Comparison of ENCODE assay signal across 21 mouse cellular contexts in genomic region chr10:75430147-75430537, GRCm38 (mm10). TPM values are rescaled to one million over a fixed set of nuclear protein-coding genes. Genes with fewer than 3 reads are reported as not detected.
DNase-seq lines count a peak whose midpoint lies in the region; ATAC-seq and TF ChIP-seq lines count a peak whose summit lies in the region.
"Had no signal": no experiment of that assay in that cellular context is flagged by ENCODE, and none has a peak within 500 bp of the region (broad histone marks: within the 10 kb centered on the region; RNA-seq: fewer than 3 reads in every experiment).

No protein-coding gene starts in this region.

- H3K79me2 ChIP-seq in CH12.LX (replicated peaks; ENCODE audit: control insufficient read depth, extremely low read depth, insufficient read depth, poor library complexity, severe bottlenecking) = no peaks in the 10 kb centered on the region

- no peaks in the 10 kb centered on the region for H3K27me3 ChIP-seq in liver, embryonic 13.5 days
- H3K27me3 ChIP-seq in liver, embryonic 11.5 days (replicated peaks; ENCODE audit: control insufficient read depth, insufficient read depth, low read length) = no peaks in the 10 kb centered on the region
- no peaks in the 10 kb centered on the region for H3K27me3 ChIP-seq in CH12.LX (replicated peaks)
- H3K27me3 ChIP-seq: embryonic facial prominence, embryonic 12.5 days; embryonic facial prominence, embryonic 15.5 days; hindbrain, embryonic 12.5 days; hindbrain, embryonic 15.5 days; Patski had no signal

- peak in 1 of 2 experiments; percentile 24; a peak in 2 of 4 replicates for TF ChIP-seq CTCF in CH12.LX (conservative IDR thresholded peaks at IDR 0.05 in 1 of 2, IDR thresholded peaks at IDR 0.05 in 1 of 2; ENCODE audit: low read depth in 2 of 2, low read length in 2 of 2)
- TF ChIP-seq CTCF in bone marrow, adult 2 months (IDR thresholded peaks at IDR 0.05; ENCODE audit: control insufficient read depth, insufficient read depth, low read length) = no peak

- dilution Hi-C loops in CH12.LX (cut with MboI; ENCODE audit: extremely low pct_ligation_motif_present, extremely low pct_unique_long_range_greater_than_20kb, low sequenced_read_pairs) = no loop called here

- peak overlapping the region; percentile 62; the same call in 1 of the 2 replicates for H3K27ac ChIP-seq in liver, embryonic 13.5 days
- no peak overlapping the region for H3K27ac ChIP-seq in liver, embryonic 11.5 days (ENCODE audit: low read depth, low read length)
- H3K27ac ChIP-seq in CH12.LX (ENCODE audit: insufficient read depth, low read depth) = peak overlapping the region; percentile 95
- H3K27ac ChIP-seq in bone marrow, adult 2 months (ENCODE audit: control insufficient read depth, insufficient read depth, low read depth, low read length, poor library complexity) = peak overlapping the region; percentile 88
- H3K27ac ChIP-seq: embryonic facial prominence, embryonic 12.5 days; embryonic facial prominence, embryonic 15.5 days; gastrocnemius, adult 2 months; hindbrain, embryonic 12.5 days; hindbrain, embryonic 15.5 days had no signal

- H3K9ac ChIP-seq in liver, embryonic 13.5 days = no peak overlapping the region
- no peak overlapping the region for H3K9ac ChIP-seq in liver, embryonic 11.5 days (ENCODE audit: low read depth, low read length)
- H3K9ac ChIP-seq in CH12.LX (ENCODE audit: insufficient read depth, low read depth) = no peak overlapping the region
- H3K9ac ChIP-seq: embryonic facial prominence, embryonic 12.5 days; embryonic facial prominence, embryonic 15.5 days; forebrain, postnatal 0 days; hindbrain, embryonic 12.5 days; hindbrain, embryonic 15.5 days had no signal

- in situ Hi-C loops in CH12.LX (cut with MboI; ENCODE audit: low pct_ligation_motif_present, low pct_unique_long_range_greater_than_20kb, low sequenced_read_pairs) = no loop called here

- no peak for TF ChIP-seq POLR2A in CH12.LX (IDR thresholded peaks at IDR 0.05; ENCODE audit: low read depth, low read length)
- no peak for TF ChIP-seq POLR2A in bone marrow, adult 2 months (IDR thresholded peaks at IDR 0.05; ENCODE audit: borderline replicate concordance, control insufficient read depth, low read depth, low read length)

- TF ChIP-seq EP300 in CH12.LX (IDR thresholded peaks at IDR 0.05; ENCODE audit: low read length) = no peak; the same call in 1 of the 2 replicates

- H3K36me3 ChIP-seq in liver, embryonic 13.5 days = no peaks in the 10 kb centered on the region
- H3K36me3 ChIP-seq in liver, embryonic 11.5 days (ENCODE audit: control insufficient read depth, insufficient read depth, low read length) = no peaks in the 10 kb centered on the region
- peaks cover 0 to 1% of the 10 kb centered on the region in 2 experiments for H3K36me3 ChIP-seq in CH12.LX (replicated peaks in 1 of 2; ENCODE audit: control insufficient read depth in 1 of 2, insufficient read depth in 1 of 2, low read length in 1 of 2)
- H3K36me3 ChIP-seq: embryonic facial prominence, embryonic 12.5 days; embryonic facial prominence, embryonic 15.5 days; hindbrain, embryonic 12.5 days; hindbrain, embryonic 15.5 days had no signal

- no peaks in the 10 kb centered on the region for H3K9me3 ChIP-seq in liver, embryonic 13.5 days (replicated peaks)
- no peaks in the 10 kb centered on the region for H3K9me3 ChIP-seq in liver, embryonic 11.5 days (ENCODE audit: control insufficient read depth, low read length)
- H3K9me3 ChIP-seq in CH12.LX (replicated peaks; ENCODE audit: low read length) = peaks cover 8% of the 10 kb centered on the region
- H3K9me3 ChIP-seq: embryonic facial prominence, embryonic 12.5 days; embryonic facial prominence, embryonic 15.5 days; hindbrain, embryonic 15.5 days had no signal

- WGBS in liver, embryonic 13.5 days (ENCODE audit: insufficient replicate concordance) = 78% methylated on average over 5 of the region's 5 CpGs
- WGBS in liver, embryonic 11.5 days = 82% methylated on average over 5 of the region's 5 CpGs
- 72% methylated on average over 5 of the region's 5 CpGs for WGBS in bone marrow, adult 2 months

- peaks cover 2% of the 10 kb centered on the region; the same call in 1 of the 2 replicates for H3K4me1 ChIP-seq in liver, embryonic 13.5 days (replicated peaks)
- H3K4me1 ChIP-seq in liver, embryonic 11.5 days (replicated peaks; ENCODE audit: control insufficient read depth, insufficient read depth, low read length) = no peaks in the 10 kb centered on the region
- peaks cover 15 to 69% of the 10 kb centered on the region in 2 experiments for H3K4me1 ChIP-seq in CH12.LX (ENCODE audit: control insufficient read depth in 1 of 2, insufficient read depth in 2 of 2)
- peaks cover 1% of the 10 kb centered on the region for H3K4me1 ChIP-seq in bone marrow, adult 2 months (ENCODE audit: control insufficient read depth, insufficient read depth, low read length)
- H3K4me1 ChIP-seq: embryonic facial prominence, embryonic 12.5 days; embryonic facial prominence, embryonic 15.5 days; hindbrain, embryonic 12.5 days; hindbrain, embryonic 15.5 days had no signal

- DNase-seq in liver, embryonic 13.5 days = no peak
- no peak for DNase-seq in liver, embryonic 11.5 days (ENCODE audit: low spot score)
- no peak for DNase-seq in CH12.LX (ENCODE audit: extremely low read depth)
- DNase-seq in lung, postnatal 36 days = no peak
- no peak for DNase-seq in urinary bladder, postnatal 4 days (ENCODE audit: low spot score in 2 of 2)
- DNase-seq: adrenal gland, postnatal 10 days; adrenal gland, postnatal 36 days; cerebellum, adult 11 months; forebrain, postnatal 0 days; gastrocnemius, adult 2 months; gastrocnemius, postnatal 14 days had no signal

- no peak for ATAC-seq in liver, embryonic 13.5 days (ENCODE audit: low read depth)
- ATAC-seq in liver, embryonic 11.5 days (replicated peaks; ENCODE audit: low FRiP score) = no peak
- ATAC-seq: CD4-positive, CD25-positive, alpha-beta regulatory T cell, adult 4 months; forebrain, embryonic 14.5 days; forebrain, postnatal 0 days; Patski had no signal

- no peak overlapping the region for H3K4me3 ChIP-seq in liver, embryonic 13.5 days (replicated peaks)
- H3K4me3 ChIP-seq in liver, embryonic 11.5 days (ENCODE audit: low read depth, low read length) = no peak overlapping the region
- no peak overlapping the region for H3K4me3 ChIP-seq in CH12.LX (replicated peaks in 1 of 3; ENCODE audit: low read depth in 2 of 3, low read length in 2 of 3, poor library complexity in 1 of 3)
- H3K4me3 ChIP-seq in bone marrow, adult 2 months (replicated peaks; ENCODE audit: control insufficient read depth, low read depth, low read length) = no peak overlapping the region
- H3K4me3 ChIP-seq: embryonic facial prominence, embryonic 12.5 days; embryonic facial prominence, embryonic 15.5 days; gastrocnemius, adult 2 months; hindbrain, embryonic 12.5 days; hindbrain, embryonic 15.5 days had no signal

- no peak overlapping the region for H3K4me2 ChIP-seq in liver, embryonic 13.5 days
- no peak overlapping the region for H3K4me2 ChIP-seq in liver, embryonic 11.5 days
- peak overlapping the region; percentile 35 for H3K4me2 ChIP-seq in CH12.LX (ENCODE audit: insufficient read depth, low read depth, poor library complexity, severe bottlenecking)
- H3K4me2 ChIP-seq: embryonic facial prominence, embryonic 12.5 days; embryonic facial prominence, embryonic 15.5 days; heart, embryonic 11.5 days; hindbrain, embryonic 12.5 days; hindbrain, embryonic 15.5 days had no signal

- no peak; the same call in none of the 2 replicates for TF ChIP-seq RAD21 in CH12.LX (IDR thresholded peaks at IDR 0.05; ENCODE audit: low read depth, low read length)

TF ChIP-seq in CH12.LX, 34 proteins besides CTCF, POLR2A, EP300 and RAD21:
- TF ChIP-seq GABPA (IDR thresholded peaks at IDR 0.05; ENCODE audit: insufficient replicate concordance, low read depth, low read length) (no peak), ZNF384 (IDR thresholded peaks at IDR 0.05; ENCODE audit: low read depth, low read length) (peak; percentile 94)

RNA-seq across cellular contexts. Expression of gene Upb1, which starts 29.2 kb away (rescaled TPM):
- polyA plus RNA-seq in liver, embryonic 13.5 days (2015; fragmentation: Nextera tagmentation; extraction: Ambion mirVana) = 12.0 and 14.2 TPM in 2 replicates
- polyA plus RNA-seq in liver, embryonic 11.5 days (2014; fragmentation: Nextera tagmentation; extraction: Ambion mirVana) = 5.5 and 5.7 TPM in 2 replicates
- 2.0 and 2.8 TPM in 2 replicates for total RNA-seq in CH12.LX (2012; rRNA removed)
- 1.3 and 1.9 TPM in 2 replicates for total RNA-seq in CH12.LX (2014; rRNA removed)
- polyA plus RNA-seq in CH12.LX (2012; ENCODE audit: insufficient read length, low read depth) = 1.6 and 1.7 TPM in 2 replicates
- 1.5 and 3.2 TPM in 2 replicates for polyA plus RNA-seq in bone marrow, adult 2 months (2011; ENCODE audit: insufficient read depth, insufficient read length, low replicate concordance, missing spikeins)
- total RNA-seq: gastrocnemius, adult 2 months had no signal
- polyA plus RNA-seq: forebrain, embryonic 11.5 days; hindbrain, embryonic 12.5 days; Patski had no signal
